Mouse (Mus musculus) embryo, embryonic 9.5 days (tissue): ENCODE results near the gene Ceacam11.
"Not testable (repeated sequence)": the region's sequence is repeated elsewhere in the genome, so short reads cannot be mapped to it uniquely, and the experiment has no call there.

ENCODE experiments used
- DNase-seq: peaks from one replicate; pipeline ENCODE4 v3.0.0-alpha.2; 2017; ENCODE audit errors: extremely low spot score

Gene Ceacam11

GRCm38 (mm10) chr7:17971824-17972223, at the start of gene Ceacam11:
Ceacam11 (plus strand) TSS chr7:17972124.
- DNase-seq = no peak

GRCm38 (mm10) chr7:18001131-18001530, 29.2 kb downstream of the Ceacam11 start:
- not testable (repeated sequence) for DNase-seq

GRCm38 (mm10) chr7:18009589-18009988, 37.7 kb downstream of the Ceacam11 start, which contains the start of gene Ceacam13:
Ceacam13 (plus strand) TSS chr7:18009889.
- no peak for DNase-seq
